Mouse (Mus musculus): ENCODE measurements around the gene Mchr1. TPM values are rescaled to one million over a fixed set of nuclear protein-coding genes. Genes with fewer than 3 reads are reported as not detected.

Gene Mchr1
- polyA plus RNA-seq, 1 experiment from 2014 or later, result 0.74 TPM

DNA sequence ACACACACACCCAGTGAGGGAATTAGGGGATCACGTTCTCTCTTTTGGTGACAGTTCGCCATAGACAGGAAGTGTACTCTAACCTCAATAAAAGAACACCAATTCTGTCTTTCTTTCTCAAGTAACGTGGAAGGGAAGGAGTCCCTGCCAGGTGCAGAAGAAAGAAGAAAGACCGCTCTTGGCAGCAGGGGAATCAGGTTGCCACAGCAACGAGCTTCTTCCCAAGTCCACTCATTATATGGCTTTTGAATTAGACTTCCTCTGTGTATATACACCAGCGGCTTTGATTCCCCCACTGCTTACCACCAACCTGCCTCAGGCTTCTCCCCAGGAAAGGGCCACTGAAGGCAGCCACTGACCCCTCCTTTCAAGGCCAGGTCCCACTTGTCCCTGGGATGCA, 19.8 kb downstream of the Mchr1 start:
- no peak for ATAC-seq (ENCODE audit: low FRiP score)
- Histone ChIP-seq H3K9ac (no peak overlapping the region), H3K4me1 (no peaks in the 10 kb centered on the region), H3K27me3 (no peaks in the 10 kb centered on the region), H3K4me3 (no peak overlapping the region), H3K9me3 (replicated peaks) (0 out of 2 replicates have a peak, but pooled peaks cover 4% of the 10 kb centered on the region), H3K4me2 (replicated peaks) (no peak overlapping the region), H3K27ac (no peak overlapping the region), H3K36me3 (no peaks in the 10 kb centered on the region)
- WGBS, result 55% methylated on average over 6 of the region's 6 CpGs

- Histone ChIP-seq H3K9me3 (replicated peaks) (no peaks in the 10 kb centered on the region), H3K36me3 (no peaks in the 10 kb centered on the region), H3K9ac (no peak overlapping the region), H3K27me3 (no peaks in the 10 kb centered on the region), H3K4me2 (replicated peaks) (no peak overlapping the region), H3K4me1 (no peaks in the 10 kb centered on the region), H3K27ac (no peak overlapping the region), H3K4me3 (no peak overlapping the region)
- no peak for ATAC-seq (ENCODE audit: low FRiP score)
- WGBS, result 34% methylated on average over 9 of the region's 9 CpGs
These were observed 23.0 kb downstream of the Mchr1 start for GRCm38 (mm10) chr15:81258296-81258695.

DNA sequence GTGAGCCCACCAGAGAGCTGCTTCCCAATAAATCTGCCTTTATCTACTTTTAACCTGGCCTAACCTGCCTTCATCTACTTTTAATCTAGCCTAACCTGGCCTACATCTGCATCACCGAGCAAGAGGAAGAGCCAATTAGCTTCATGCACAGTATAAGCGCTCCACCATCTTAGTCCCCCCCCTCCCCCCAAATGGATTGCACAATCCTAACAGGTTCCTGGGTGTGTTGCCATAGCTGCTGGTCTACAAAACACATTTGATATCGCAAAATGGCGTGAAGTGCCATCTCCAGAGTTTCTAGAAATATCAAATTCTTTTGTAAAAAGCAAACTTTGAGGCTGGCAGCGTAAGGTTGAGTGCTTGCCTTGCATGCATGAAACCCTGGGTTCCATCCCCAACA, 24.0 kb downstream of the Mchr1 start:
- Histone ChIP-seq H3K4me2 (replicated peaks) (no peak overlapping the region), H3K27ac (no peak overlapping the region), H3K9me3 (replicated peaks) (no peaks in the 10 kb centered on the region), H3K36me3 (no peaks in the 10 kb centered on the region), H3K27me3 (no peaks in the 10 kb centered on the region), H3K9ac (no peak overlapping the region), H3K4me3 (no peak overlapping the region), H3K4me1 (peaks cover under 1% of the 10 kb centered on the region)
- 94% methylated on average over 5 of the region's 5 CpGs for WGBS
- ATAC-seq (ENCODE audit: low FRiP score), result no peak

- peaks cover 5% of the 10 kb centered on the region for H3K4me1 ChIP-seq
- no peaks in the 10 kb centered on the region for H3K9me3 ChIP-seq (replicated peaks)
- no peaks in the 10 kb centered on the region for H3K36me3 ChIP-seq
- H3K27ac ChIP-seq, result no peak overlapping the region
- H3K4me2 ChIP-seq (replicated peaks), result no peak overlapping the region
- H3K27me3 ChIP-seq, result no peaks in the 10 kb centered on the region
- ATAC-seq (ENCODE audit: low FRiP score), result no peak
- no peak overlapping the region for H3K9ac ChIP-seq
- H3K4me3 ChIP-seq, result no peak overlapping the region
- 85% methylated on average over 9 of the region's 9 CpGs for WGBS
These were observed 24.9 kb downstream of the Mchr1 start for GRCm38 (mm10) chr15:81260208-81260607.

DNA sequence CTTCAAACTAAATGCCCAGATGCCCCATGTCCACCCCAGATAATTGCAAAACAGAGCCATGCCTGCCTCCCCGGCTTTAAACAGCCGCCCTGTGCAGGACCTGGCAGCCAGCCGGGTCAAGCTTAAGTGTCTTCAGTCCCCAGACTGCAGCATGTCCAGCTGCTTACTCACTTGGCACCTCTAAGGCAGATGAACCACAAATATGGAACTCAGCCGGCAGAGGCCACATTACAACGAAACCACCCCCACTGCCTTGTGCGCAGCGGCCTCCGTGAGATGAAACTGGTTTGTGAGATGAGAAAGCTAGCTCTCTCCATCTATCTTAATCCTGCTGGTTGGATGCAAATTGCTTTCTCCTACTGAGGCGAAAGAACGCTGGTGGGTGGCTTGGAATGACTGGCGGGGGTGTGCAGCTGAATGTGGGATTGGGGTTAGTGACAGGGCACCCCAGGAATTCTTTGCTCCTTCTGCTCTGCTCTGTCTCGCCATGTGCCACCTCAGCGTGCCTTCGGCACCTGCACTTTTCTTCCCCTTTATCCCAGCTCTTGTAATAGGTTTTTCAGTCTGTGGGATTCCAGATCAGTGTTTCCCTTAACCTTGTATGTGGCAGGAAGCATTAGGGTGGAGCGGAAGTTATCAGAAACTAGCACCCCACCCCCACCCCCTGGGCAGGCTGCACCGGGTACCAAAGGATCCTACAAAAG, 29.2 kb downstream of the Mchr1 start:
- no peak for ATAC-seq (ENCODE audit: low FRiP score)
- Histone ChIP-seq H3K9me3 (replicated peaks) (no peaks in the 10 kb centered on the region), H3K36me3 (no peaks in the 10 kb centered on the region), H3K27ac (0 out of 2 replicates have a peak overlapping the region, but pooled peaks have one; percentile 48), H3K9ac (0 out of 2 replicates have a peak overlapping the region, but pooled peaks have one; percentile 44), H3K4me1 (peaks cover 5% of the 10 kb centered on the region), H3K4me3 (no peak overlapping the region), H3K27me3 (no peaks in the 10 kb centered on the region), H3K4me2 (replicated peaks) (no peak overlapping the region)
- 38% methylated on average over 16 of the region's 16 CpGs for WGBS

DNA sequence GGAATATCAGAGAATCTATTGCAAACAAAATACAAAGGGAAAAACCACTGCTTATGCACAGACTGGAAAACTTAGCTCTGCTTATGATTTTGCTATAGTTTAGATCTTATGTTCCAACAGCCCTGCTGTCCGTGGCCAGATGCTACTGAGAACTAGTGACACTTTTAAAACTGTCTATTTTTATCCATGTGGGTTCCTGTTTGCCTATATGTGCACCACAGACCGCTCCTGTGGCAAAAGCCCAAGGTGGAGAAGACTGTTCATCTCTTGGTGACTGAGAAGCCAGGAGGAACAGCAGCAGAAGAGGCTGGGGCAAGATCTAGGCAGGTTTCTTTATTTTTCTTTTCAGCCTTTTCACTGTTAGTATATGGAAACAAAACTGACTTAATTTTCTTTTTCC, 32.1 kb downstream of the Mchr1 start:
- no peak overlapping the region for H3K4me3 ChIP-seq
- peaks cover 9% of the 10 kb centered on the region for H3K4me1 ChIP-seq
- 78% methylated on average over 2 of the region's 2 CpGs for WGBS
- H3K4me2 ChIP-seq (replicated peaks), result no peak overlapping the region
- no peak overlapping the region for H3K27ac ChIP-seq
- no peak for ATAC-seq (ENCODE audit: low FRiP score)
- H3K36me3 ChIP-seq, result no peaks in the 10 kb centered on the region
- H3K9ac ChIP-seq, result no peak overlapping the region
- no peaks in the 10 kb centered on the region for H3K27me3 ChIP-seq
- no peaks in the 10 kb centered on the region for H3K9me3 ChIP-seq (replicated peaks)

DNA sequence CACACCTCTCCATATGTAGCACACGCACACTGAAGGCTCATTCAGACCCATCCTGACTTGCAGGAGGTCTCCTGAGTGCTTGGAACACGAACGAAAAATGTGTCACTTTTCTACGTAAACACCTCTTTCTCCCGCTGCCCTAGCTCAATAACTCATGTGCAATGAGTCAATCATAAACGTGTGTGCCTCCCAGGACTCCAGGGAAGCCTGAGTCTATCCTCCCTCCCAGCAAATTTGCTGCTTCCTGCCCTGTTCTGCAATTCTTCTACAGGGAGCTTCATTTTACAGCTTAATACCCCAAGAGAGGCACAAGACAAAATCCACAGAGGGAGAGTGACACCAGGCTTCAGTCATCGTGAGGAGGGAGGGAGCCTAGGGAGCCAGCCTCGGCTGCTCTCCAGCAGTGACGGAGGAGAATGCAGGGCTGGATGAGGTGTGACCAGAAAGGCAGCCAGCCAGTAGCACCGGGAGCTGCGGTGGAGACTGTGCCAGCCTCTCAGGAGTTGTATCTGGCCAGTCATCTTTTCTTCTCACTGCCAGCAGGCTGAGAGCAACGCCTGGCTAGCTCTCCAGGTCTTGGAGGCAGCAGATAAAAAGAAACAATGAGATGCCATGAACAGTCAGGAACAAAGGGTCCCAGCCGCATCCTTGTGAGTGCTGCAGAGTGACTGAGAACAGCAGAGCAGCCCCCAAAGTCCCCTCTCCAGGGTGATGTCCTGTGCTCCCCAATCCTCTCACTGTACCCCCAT, 37.2 kb downstream of the Mchr1 start:
- H3K9ac ChIP-seq, result peak overlapping the region; percentile 46; the same call in 1 of the 2 replicates
- H3K4me3 ChIP-seq, result no peak overlapping the region
- peak overlapping the region; percentile 21 for H3K4me2 ChIP-seq (replicated peaks)
- no peaks in the 10 kb centered on the region for H3K27me3 ChIP-seq
- peaks cover 18% of the 10 kb centered on the region for H3K4me1 ChIP-seq
- peak overlapping the region; percentile 69 for H3K27ac ChIP-seq
- H3K36me3 ChIP-seq, result no peaks in the 10 kb centered on the region
- ATAC-seq (ENCODE audit: low FRiP score), result peak; percentile 50; the same call in 1 of the 2 replicates
- no peaks in the 10 kb centered on the region for H3K9me3 ChIP-seq (replicated peaks)
- WGBS, result 20% methylated on average over 13 of the region's 13 CpGs

DNA sequence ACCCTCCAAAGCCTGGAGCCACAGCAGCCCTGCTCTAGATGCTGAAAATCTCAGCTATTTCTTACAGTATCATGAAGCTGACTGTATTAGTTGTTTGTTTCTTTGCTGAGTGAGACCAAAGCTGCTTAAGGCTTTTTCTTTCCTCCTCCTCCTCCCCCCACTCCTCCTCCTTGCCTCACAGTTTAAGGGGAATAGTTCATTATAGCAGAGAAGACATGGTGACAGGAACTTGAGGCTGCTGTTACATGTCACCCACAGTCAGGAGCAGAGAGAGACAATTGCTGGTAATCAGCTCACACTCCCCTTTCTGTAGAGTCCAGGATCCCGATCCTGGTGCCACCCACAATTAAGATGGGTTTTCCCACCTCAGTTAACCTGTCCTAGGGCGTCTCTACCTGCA, 38.1 kb downstream of the Mchr1 start:
- H3K9me3 ChIP-seq (replicated peaks), result no peaks in the 10 kb centered on the region
- no peaks in the 10 kb centered on the region for H3K27me3 ChIP-seq
- H3K4me1 ChIP-seq, result peaks cover 26% of the 10 kb centered on the region
- no peak overlapping the region for H3K4me3 ChIP-seq
- H3K4me2 ChIP-seq (replicated peaks), result no peak overlapping the region
- WGBS, result 55% methylated on average over 2 of the region's 2 CpGs
- no peak overlapping the region for H3K27ac ChIP-seq
- H3K36me3 ChIP-seq, result no peaks in the 10 kb centered on the region
- H3K9ac ChIP-seq, result no peak overlapping the region
- ATAC-seq (ENCODE audit: low FRiP score), result no peak

GRCm38 (mm10) chr15:81277928-81278327, 42.6 kb downstream of the Mchr1 start:
- Histone ChIP-seq H3K27ac (peak overlapping the region; percentile 64), H3K4me2 (replicated peaks) (peak overlapping the region; percentile 15), H3K9ac (no peak overlapping the region)

DNA sequence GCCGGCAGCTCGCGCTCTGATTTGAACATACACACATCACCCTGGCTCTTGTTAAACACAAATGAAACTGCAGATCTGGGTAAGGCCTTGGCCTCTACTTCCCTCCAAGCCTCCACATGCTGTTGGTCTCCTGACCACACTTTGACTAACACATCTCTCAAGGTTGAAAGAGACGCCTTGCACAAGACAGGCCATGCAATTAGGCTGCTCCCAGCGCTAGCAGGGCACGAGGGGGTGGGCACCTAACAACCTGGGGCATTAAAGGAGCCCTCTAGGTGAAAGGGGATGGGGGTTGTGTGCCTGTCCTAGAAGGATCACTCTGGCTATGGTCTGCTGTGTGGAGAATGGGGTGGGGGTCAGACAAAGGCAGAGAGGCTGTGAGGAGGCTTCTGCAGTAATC, 43.4 kb downstream of the Mchr1 start:
- Histone ChIP-seq H3K4me1 (peaks cover 19% of the 10 kb centered on the region), H3K9ac (no peak overlapping the region), H3K4me2 (replicated peaks) (no peak overlapping the region), H3K27me3 (no peaks in the 10 kb centered on the region), H3K27ac (peak overlapping the region; percentile 64), H3K4me3 (no peak overlapping the region), H3K9me3 (replicated peaks) (no peaks in the 10 kb centered on the region), H3K36me3 (no peaks in the 10 kb centered on the region)
- no peak; the same call in 1 of the 2 replicates for ATAC-seq (ENCODE audit: low FRiP score)
- WGBS, result 69% methylated on average over 6 of the region's 6 CpGs

More at GRCm38 (mm10) chr15:81277928-81278327, 42.6 kb downstream of the Mchr1 start:
- Histone ChIP-seq H3K4me3 (no peak overlapping the region), H3K27me3 (no peaks in the 10 kb centered on the region), H3K9me3 (replicated peaks) (no peaks in the 10 kb centered on the region), H3K4me1 (peaks cover 20% of the 10 kb centered on the region), H3K36me3 (no peaks in the 10 kb centered on the region)
- peak; percentile 90 for ATAC-seq (ENCODE audit: low FRiP score)
- WGBS, result 11% methylated on average over 11 of the region's 11 CpGs

DNA sequence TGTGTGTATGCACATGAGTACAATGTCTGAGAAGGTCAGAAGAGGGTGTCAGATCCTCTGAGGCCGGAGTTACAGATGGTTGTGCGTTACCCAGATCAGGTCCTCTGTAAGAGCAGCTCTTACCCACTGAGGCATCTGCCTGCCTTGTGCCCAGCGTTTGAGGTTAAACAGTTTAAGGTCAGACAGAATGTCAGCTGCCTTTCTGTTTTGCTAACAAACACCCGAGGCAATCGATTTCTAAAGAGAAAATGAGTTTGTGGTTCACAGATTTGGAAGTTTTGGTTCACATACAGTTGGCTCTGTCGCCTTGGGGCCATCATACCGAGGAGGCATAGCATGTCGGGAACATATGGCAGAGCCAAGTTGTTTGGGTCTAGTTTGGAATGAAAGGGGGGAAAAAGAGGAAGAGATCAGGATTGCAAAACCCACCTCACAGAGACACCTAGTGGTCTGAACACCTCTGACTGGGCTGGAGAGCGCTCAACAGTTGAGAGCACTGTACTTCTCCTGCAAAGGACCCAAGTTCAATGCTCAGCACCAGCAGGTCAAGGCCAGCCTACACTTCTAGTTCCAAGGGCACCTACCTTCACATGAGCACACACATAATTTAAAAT, 48.9 kb downstream of the Mchr1 start:
- no peaks in the 10 kb centered on the region for H3K27me3 ChIP-seq
- H3K36me3 ChIP-seq, result no peaks in the 10 kb centered on the region
- H3K4me1 ChIP-seq, result no peaks in the 10 kb centered on the region
- WGBS, result 81% methylated on average over 9 of the region's 9 CpGs
- H3K9me3 ChIP-seq (replicated peaks), result no peaks in the 10 kb centered on the region
- H3K4me3 ChIP-seq, result no peak overlapping the region
- no peak overlapping the region for H3K27ac ChIP-seq
- no peak overlapping the region for H3K9ac ChIP-seq
- ATAC-seq (ENCODE audit: low FRiP score), result no peak
- H3K4me2 ChIP-seq (replicated peaks), result no peak overlapping the region

Measured in hindbrain, embryonic 12.5 days (tissue).